ENCODE assay signal across 8 mouse cellular contexts in the genomic region with DNA sequence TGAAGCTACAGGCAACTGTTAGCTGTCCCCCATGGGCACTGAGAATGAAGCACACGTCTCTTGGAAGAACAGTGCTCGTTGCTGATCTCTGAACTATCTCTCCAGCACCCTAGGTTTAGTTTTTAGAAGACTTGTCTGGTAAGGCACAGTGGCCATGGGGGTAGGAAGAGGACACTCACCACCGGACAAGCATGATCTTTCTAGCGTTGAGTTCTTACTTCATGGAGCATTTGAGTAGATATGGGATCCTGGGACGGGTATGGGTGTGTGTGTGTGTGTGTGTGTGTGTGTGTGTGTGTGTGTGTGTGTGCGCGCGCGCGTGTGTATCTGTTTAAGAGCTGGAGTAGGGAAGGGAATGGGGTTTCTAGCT. TPM values are rescaled to one million over a fixed set of nuclear protein-coding genes. Genes with fewer than 3 reads are reported as not detected.
DNase-seq lines count a peak whose midpoint lies in the region; ATAC-seq and TF ChIP-seq lines count a peak whose summit lies in the region.

A gene (minus strand): TSS at position 170 of the 370 bp plus-strand sequence.

- H3K4me2 ChIP-seq in intestine, postnatal 0 days (replicated peaks; ENCODE audit: low read depth): peak within 1 kb of the TSS; percentile 98
- H3K4me2 ChIP-seq in midbrain, embryonic 15.5 days: peak within 1 kb of the TSS; percentile 94

- peaks cover 37% of the 10 kb centered on the region for H3K36me3 ChIP-seq in megakaryocyte, embryonic 14.5 days (replicated peaks; ENCODE audit: low read length)
- H3K36me3 ChIP-seq in intestine, postnatal 0 days (ENCODE audit: control insufficient read depth, insufficient read depth): peaks cover 23% of the 10 kb centered on the region
- H3K36me3 ChIP-seq in midbrain, embryonic 15.5 days (replicated peaks): peaks cover 3% of the 10 kb centered on the region; the same call in 1 of the 2 replicates

- peaks cover 10% of the 10 kb centered on the region for H3K27me3 ChIP-seq in megakaryocyte, embryonic 14.5 days (replicated peaks)
- H3K27me3 ChIP-seq in intestine, postnatal 0 days (replicated peaks; ENCODE audit: control insufficient read depth, insufficient read depth, low read length): peaks cover 26% of the 10 kb centered on the region; the same call in 1 of the 2 replicates
- H3K27me3 ChIP-seq in midbrain, embryonic 15.5 days (replicated peaks): no peaks in the 10 kb centered on the region

- H3K9me3 ChIP-seq in megakaryocyte, embryonic 14.5 days: no peaks in the 10 kb centered on the region
- H3K9me3 ChIP-seq in intestine, postnatal 0 days (ENCODE audit: control insufficient read depth): no peaks in the 10 kb centered on the region
- H3K9me3 ChIP-seq in midbrain, embryonic 15.5 days: no peaks in the 10 kb centered on the region

- WGBS in intestine, postnatal 0 days: 77% methylated on average over 10 of the region's 10 CpGs
- 73% methylated on average over 10 of the region's 10 CpGs for WGBS in midbrain, embryonic 15.5 days

- H3K4me3 ChIP-seq in megakaryocyte, embryonic 14.5 days (replicated peaks): peak within 1 kb of the TSS; percentile 98
- peak within 1 kb of the TSS; percentile 63 for H3K4me3 ChIP-seq in intestine, postnatal 0 days (ENCODE audit: low read depth, low read length)
- H3K4me3 ChIP-seq in midbrain, embryonic 15.5 days: peak within 1 kb of the TSS; percentile 79

- peak; percentile 45 for DNase-seq in CD4-positive, CD25-positive, alpha-beta regulatory T cell, adult 2 months (ENCODE audit: low read depth, low spot score)
- DNase-seq in urinary bladder, postnatal 14 days (ENCODE audit: low spot score): no peak

- peak within 1 kb of the TSS; percentile 94 for H3K27ac ChIP-seq in intestine, postnatal 0 days (ENCODE audit: low read depth, low read length)
- H3K27ac ChIP-seq in midbrain, embryonic 15.5 days: peak within 1 kb of the TSS; percentile 96

- no peak within 1 kb of the TSS for H3K9ac ChIP-seq in intestine, postnatal 0 days (ENCODE audit: low read depth, low read length)
- H3K9ac ChIP-seq in midbrain, embryonic 15.5 days: peak within 1 kb of the TSS; percentile 97

- no peak for TF ChIP-seq CTCF in intestine, postnatal 0 days (IDR thresholded peaks at IDR 0.05; ENCODE audit: low read depth)

- H3K4me1 ChIP-seq in megakaryocyte, embryonic 14.5 days: peaks cover 81% of the 10 kb centered on the region
- peaks cover 11% of the 10 kb centered on the region; the same call in 1 of the 2 replicates for H3K4me1 ChIP-seq in intestine, postnatal 0 days (replicated peaks; ENCODE audit: control insufficient read depth, insufficient read depth, low read length)
- peaks cover 65% of the 10 kb centered on the region for H3K4me1 ChIP-seq in midbrain, embryonic 15.5 days

- no peak for ATAC-seq in CD4-positive, CD25-positive, alpha-beta regulatory T cell, adult 4 months
- ATAC-seq in megakaryocyte, adult 5-6 weeks (ENCODE audit: poor library complexity, severe bottlenecking): no peak
- no peak for ATAC-seq in intestine, postnatal 0 days
- ATAC-seq in midbrain, embryonic 15.5 days (replicated peaks): no peak
- no peak for ATAC-seq in activated CD4-positive, CD25-positive, alpha-beta regulatory T cell, adult 4 months

RNA-seq across cellular contexts. Expression of the gene that starts here (rescaled TPM):
- polyA plus RNA-seq in CD4-positive, CD25-positive, alpha-beta regulatory T cell, adult 4 months (2017; shearing (Covaris generic)): 1 to 10 TPM; 1.3 to 1.4 TPM
- 4.8 and 11.7 TPM in 2 replicates for polyA plus RNA-seq in megakaryocyte, embryonic 14.5 days (2012; ENCODE audit: insufficient read depth, low replicate concordance)
- total RNA-seq in megakaryocyte, adult 5-6 weeks (2015): 1.6 and 2.2 TPM in 2 replicates
- 1.4 TPM in 1 of 2 replicates, not detected in the other for total RNA-seq in megakaryocyte, adult 5-6 weeks (2017)
- 2.1 and 2.7 TPM in 2 replicates for polyA plus RNA-seq in intestine, postnatal 0 days (2015; fragmentation: Nextera tagmentation; extraction: Ambion mirVana)
- polyA plus RNA-seq in midbrain, embryonic 15.5 days (2015; fragmentation: Nextera tagmentation; extraction: Ambion mirVana): 65.7 and 66.9 TPM in 2 replicates
- polyA plus RNA-seq in activated CD4-positive, CD25-positive, alpha-beta regulatory T cell, adult 4 months (2017; shearing (Covaris generic)): under 1 TPM; 0.74 to 0.96 TPM
